Mouse (Mus musculus) CH12.LX (cell line): ENCODE measurements around the gene Ttc7. TPM values are rescaled to one million over a fixed set of nuclear protein-coding genes. Genes with fewer than 3 reads are reported as not detected.

Experiments
- DNase-seq: peaks from one replicate; pipeline ENCODE4 v3.0.0-alpha.2; 2013; ENCODE audit errors: extremely low read depth
- H3K27ac ChIP-seq: 2 replicates; pipeline ENCODE4 v1.5.1; 2012; ENCODE audit warnings: low read depth, mild to moderate bottlenecking, control low read depth, moderate library complexity; ENCODE audit not compliant: insufficient read depth
- H3K27me3 ChIP-seq: replicated peaks from 2 replicates; pipeline ENCODE3; 2012; ENCODE audit warnings: inconsistent platforms
- H3K36me3 ChIP-seq, 2 experiments: replicated peaks in 1 of 2; 2 replicates each; pipeline versions ENCODE3 to v1.6.1; 2012; ENCODE audit warnings: inconsistent platforms in 1 of 2, low read length in 1 of 2, mild to moderate bottlenecking in 1 of 2, mixed read lengths in 1 of 2, moderate library complexity in 1 of 2; ENCODE audit not compliant: control insufficient read depth in 1 of 2, insufficient read depth in 1 of 2
- H3K4me1 ChIP-seq, 2 experiments: 2 replicates each; pipeline ENCODE4 v1.6.1; 2012; ENCODE audit warnings: inconsistent platforms in 1 of 2, moderate library complexity in 1 of 2; ENCODE audit not compliant: insufficient read depth in 2 of 2, control insufficient read depth in 1 of 2
- H3K4me2 ChIP-seq: 2 replicates; pipeline ENCODE4 v1.6.1; 2012; ENCODE audit warnings: low read depth, mild to moderate bottlenecking, control low read depth; ENCODE audit not compliant: poor library complexity, insufficient read depth, severe bottlenecking
- H3K4me3 ChIP-seq, 3 experiments: fragments of 150-350 bp in 1 of 3; sonication (generic) in 1 of 3; replicated peaks in 1 of 3; 2 replicates each; pipeline versions ENCODE3 to v1.5.1; 2011 to 2012; ENCODE audit warnings: low read depth in 2 of 3, low read length in 2 of 3, mild to moderate bottlenecking in 2 of 3, moderate library complexity in 2 of 3, control low read depth in 1 of 3, improper control_type of control experiment in 1 of 3, inconsistent platforms in 1 of 3, mixed read lengths in 1 of 3; ENCODE audit not compliant: poor library complexity in 1 of 3
- H3K79me2 ChIP-seq: replicated peaks from 2 replicates; pipeline ENCODE4 v1.6.1; 2012; ENCODE audit warnings: mild to moderate bottlenecking, moderate library complexity; ENCODE audit not compliant: control insufficient read depth, poor library complexity, insufficient read depth, severe bottlenecking; ENCODE audit errors: extremely low read depth
- H3K9ac ChIP-seq: 2 replicates; pipeline ENCODE4 v1.6.1; 2012; ENCODE audit warnings: low read depth, mild to moderate bottlenecking, control low read depth, moderate library complexity; ENCODE audit not compliant: insufficient read depth
- H3K9me3 ChIP-seq: replicated peaks from 2 replicates; pipeline ENCODE3; 2012; ENCODE audit warnings: low read length, inconsistent platforms, mixed read lengths
- BHLHE40 ChIP-seq: IDR thresholded peaks from 2 replicates; pipeline ENCODE4 v1.6.1; 2011; ENCODE audit warnings: mild to moderate bottlenecking, low read depth, low read length, improper control_type of control experiment
- CTCF ChIP-seq, 2 experiments: IDR thresholded peaks in 1 of 2; conservative IDR thresholded peaks in 1 of 2; 2 replicates each; pipeline ENCODE4 v1.5.1; 2011 to 2012; ENCODE audit warnings: low read depth in 2 of 2, low read length in 2 of 2, improper control_type of control experiment in 1 of 2, inconsistent platforms in 1 of 2, mild to moderate bottlenecking in 1 of 2, moderate library complexity in 1 of 2
- ELF1 ChIP-seq: IDR thresholded peaks from 2 replicates; pipeline ENCODE4 v1.6.1; 2014; ENCODE audit warnings: low read depth, mild to moderate bottlenecking, inconsistent platforms, low read length, improper control_type of control experiment
- EP300 ChIP-seq: IDR thresholded peaks from 2 replicates; pipeline ENCODE4 v1.6.1; 2011; ENCODE audit warnings: low read length, improper control_type of control experiment
- ETS1 ChIP-seq: conservative IDR thresholded peaks from 2 replicates; pipeline ENCODE4 v1.6.1; 2012; ENCODE audit warnings: low read depth, mild to moderate bottlenecking, inconsistent platforms, low read length, improper control_type of control experiment, moderate library complexity
- GABPA ChIP-seq: IDR thresholded peaks from 2 replicates; pipeline ENCODE4 v1.6.1; 2012; ENCODE audit warnings: low read depth, low read length, improper control_type of control experiment, inconsistent platforms; ENCODE audit not compliant: insufficient replicate concordance
- HCFC1 ChIP-seq: IDR thresholded peaks from 2 replicates; pipeline ENCODE4 v1.6.1; 2012; ENCODE audit warnings: low read depth, mild to moderate bottlenecking, inconsistent platforms, low read length, improper control_type of control experiment
- MYC ChIP-seq: IDR thresholded peaks from 2 replicates; pipeline ENCODE4 v1.6.1; 2011; ENCODE audit warnings: low read depth, mild to moderate bottlenecking, improper control_type of control experiment, low read length
- NRF1 ChIP-seq: IDR thresholded peaks from 2 replicates; pipeline ENCODE4 v1.6.1; 2014; ENCODE audit warnings: low read depth, mild to moderate bottlenecking, inconsistent platforms, low read length, improper control_type of control experiment, moderate library complexity
- POLR2AphosphoS2 ChIP-seq: IDR thresholded peaks from 2 replicates; pipeline ENCODE4 v1.6.1; 2011; ENCODE audit warnings: low read depth, low read length, improper control_type of control experiment
- UBTF ChIP-seq: IDR thresholded peaks from 2 replicates; pipeline ENCODE4 v1.6.1; 2012; ENCODE audit warnings: low read depth, mild to moderate bottlenecking, inconsistent platforms, low read length, improper control_type of control experiment, moderate library complexity
- USF1 ChIP-seq: IDR thresholded peaks from 2 replicates; pipeline ENCODE4 v1.6.1; 2014; ENCODE audit warnings: low read depth, mild to moderate bottlenecking, inconsistent platforms, low read length, improper control_type of control experiment
- ZKSCAN1 ChIP-seq: IDR thresholded peaks from 2 replicates; pipeline ENCODE4 v1.6.1; 2012; ENCODE audit warnings: low read depth, inconsistent platforms, low read length, improper control_type of control experiment, borderline replicate concordance
- dilution Hi-C: fragments of 300-500 bp; cut with MboI; formaldehyde crosslinking; loops from 2 replicates; pipeline ENCODE4 v1.14.3; 2020; ENCODE audit warnings: low sequenced_read_pairs; ENCODE audit not compliant: extremely low pct_unique_long_range_greater_than_20kb, extremely low pct_ligation_motif_present
- in situ Hi-C: fragments of 300-500 bp; cut with MboI; formaldehyde crosslinking; loops from 3 replicates; pipeline ENCODE4 v1.14.3; 2019; ENCODE audit warnings: low sequenced_read_pairs, low pct_ligation_motif_present, low pct_unique_long_range_greater_than_20kb, mixed read lengths
- polyA plus RNA-seq: library from polyadenylated mRNA; unstranded; fragments of >175 nt; gene quantifications from 2 replicates; pipeline ENCODE4 v1.2.1, GENCODE M21; 2012; ENCODE audit warnings: low read depth; ENCODE audit not compliant: insufficient read length
- total RNA-seq, 2 experiments: library from RNA; depleted of rRNA; stranded (reverse); fragments of 300-350 nt in 1 of 2; fragments of >200 nt in 1 of 2; gene quantifications; 2 replicates each; pipeline ENCODE4 v1.2.3; 2012 to 2014

Ttc7 gene
- total and polyA plus RNA-seq, 3 experiments, result 6.2 to 16.4 (median 12.8) TPM

DNA sequence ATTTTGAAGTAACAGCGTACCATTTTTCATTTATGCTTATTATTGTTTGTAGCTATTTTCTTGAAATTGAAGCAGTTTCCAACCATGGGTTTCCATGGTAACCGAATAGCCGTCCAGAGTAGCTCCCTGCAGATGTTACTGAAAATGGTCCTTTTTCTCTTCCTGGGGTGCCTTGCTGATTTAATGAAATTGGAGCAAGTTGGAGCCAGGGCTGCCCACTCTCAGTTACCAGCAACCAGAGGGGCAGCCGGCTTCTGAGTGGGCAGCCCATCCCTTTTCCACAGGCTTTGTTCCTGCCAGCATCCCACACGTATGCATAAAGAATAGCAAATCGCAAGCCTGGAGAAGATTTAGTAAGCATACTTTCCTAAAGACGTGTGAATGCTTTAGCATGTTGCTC is 89.5 kb downstream of the Ttc7 start:
- H3K36me3 ChIP-seq, result peaks cover 0 to 14% of the 10 kb centered on the region in 2 experiments
- dilution Hi-C loops (no loop called here), in situ Hi-C loops (no loop called here)
- no peak overlapping the region for H3K9ac ChIP-seq
- peaks cover 22 to 46% of the 10 kb centered on the region in 2 experiments for H3K4me1 ChIP-seq
- H3K79me2 ChIP-seq, result no peaks in the 10 kb centered on the region
- no peak overlapping the region for H3K4me3 ChIP-seq
- H3K4me2 ChIP-seq, result no peak overlapping the region
- TF ChIP-seq NRF1, result no peak
- no peak for TF ChIP-seq HCFC1
- no peak for TF ChIP-seq GABPA
- no peak for TF ChIP-seq ZKSCAN1
- no peak for TF ChIP-seq CTCF (conservative IDR thresholded peaks at IDR 0.05 in 1 of 2, IDR thresholded peaks at IDR 0.05 in 1 of 2; ENCODE audit: low read depth in 2 of 2, low read length in 2 of 2)
- no peak for TF ChIP-seq UBTF
- H3K9me3 ChIP-seq, result no peaks in the 10 kb centered on the region
- no peaks in the 10 kb centered on the region for H3K27me3 ChIP-seq
- DNase-seq, result no peak
- H3K27ac ChIP-seq, result no peak overlapping the region

DNA sequence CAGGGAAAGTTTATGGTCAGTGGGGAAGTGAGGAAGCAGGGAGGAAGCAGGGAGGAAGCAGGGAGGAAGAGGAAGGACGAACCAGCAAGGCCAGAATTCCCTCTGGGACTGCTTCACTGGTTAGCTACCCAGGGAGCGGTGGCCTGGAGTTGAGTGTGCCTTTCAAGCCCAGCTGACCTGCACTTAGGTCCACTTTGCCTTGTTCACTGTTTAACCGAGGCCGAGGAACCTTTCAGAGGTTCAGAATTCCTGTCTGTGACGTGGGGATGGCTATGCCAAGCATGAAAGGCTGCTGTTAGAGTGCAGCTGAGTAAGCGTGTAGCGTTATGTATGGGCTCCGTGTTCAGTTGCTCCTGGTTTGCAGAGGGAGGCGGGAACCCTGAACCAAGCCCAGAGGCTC is 90.6 kb downstream of the Ttc7 start:
- no peaks in the 10 kb centered on the region for H3K9me3 ChIP-seq
- DNase-seq, result no peak
- no peak overlapping the region for H3K4me2 ChIP-seq
- no peak overlapping the region for H3K4me3 ChIP-seq
- dilution Hi-C loops, result no loop called here
- H3K36me3 ChIP-seq, result peaks cover 0 to 9% of the 10 kb centered on the region in 2 experiments
- H3K27ac ChIP-seq, result no peak overlapping the region
- in situ Hi-C loops, result no loop called here
- H3K27me3 ChIP-seq, result no peaks in the 10 kb centered on the region
- H3K9ac ChIP-seq, result no peak overlapping the region
- TF ChIP-seq BHLHE40, result no peak
- no peak for TF ChIP-seq MYC
- no peak for TF ChIP-seq NRF1
- no peak for TF ChIP-seq EP300
- no peak for TF ChIP-seq ETS1
- TF ChIP-seq POLR2AphosphoS2, result no peak
- TF ChIP-seq USF1, result no peak
- peaks cover 27 to 46% of the 10 kb centered on the region in 2 experiments for H3K4me1 ChIP-seq
- no peaks in the 10 kb centered on the region for H3K79me2 ChIP-seq

DNA sequence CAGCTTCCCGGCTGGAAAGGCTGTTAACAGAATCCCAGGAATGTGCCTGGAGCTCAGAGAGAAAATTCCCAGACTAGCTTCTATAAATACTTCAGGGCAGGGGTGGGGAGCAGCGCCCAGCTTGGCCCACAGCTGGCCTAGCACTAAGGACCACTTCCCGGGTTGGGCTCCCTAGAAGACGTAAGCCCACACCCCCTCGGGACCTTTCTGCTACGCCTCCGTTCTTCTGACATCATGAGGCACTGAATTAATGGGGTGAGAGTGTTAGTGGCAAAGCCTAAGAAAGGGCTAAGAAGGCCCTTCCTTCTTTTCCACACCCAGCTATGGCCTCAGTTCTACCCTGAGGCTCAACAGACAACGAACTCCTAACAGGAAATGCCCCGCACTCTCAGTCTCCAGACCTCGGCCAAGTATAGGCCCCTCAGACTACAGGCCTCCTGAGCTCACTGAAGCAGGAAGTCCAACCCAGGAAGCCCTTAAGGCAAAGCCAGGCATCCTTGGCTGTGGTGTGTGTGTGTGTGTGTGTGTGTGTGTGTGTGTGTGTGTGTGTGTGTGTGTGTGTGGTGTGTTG is 93.3 kb downstream of the Ttc7 start:
- Histone ChIP-seq H3K27me3 (no peaks in the 10 kb centered on the region), H3K27ac (no peak overlapping the region), H3K4me1 (peaks cover 45 to 65% of the 10 kb centered on the region in 2 experiments), H3K9ac (no peak overlapping the region), H3K9me3 (no peaks in the 10 kb centered on the region), H3K4me3 (peak overlapping the region in 1 of 3 experiments; percentile 14), H3K36me3 (peaks cover 0 to 5% of the 10 kb centered on the region in 2 experiments), H3K79me2 (no peaks in the 10 kb centered on the region), H3K4me2 (no peak overlapping the region)
- peak; percentile 68 for DNase-seq
- in situ Hi-C loops, result no loop called here
- TF ChIP-seq ELF1 (peak; percentile 58), CTCF (conservative IDR thresholded peaks at IDR 0.05 in 1 of 2, IDR thresholded peaks at IDR 0.05 in 1 of 2; ENCODE audit: low read depth in 2 of 2, low read length in 2 of 2) (no peak)
- dilution Hi-C loops, result no loop called here
